Comparison of ENCODE assay signal across 13 mouse cellular contexts in genomic region chr1:126573714-126574113, GRCm38 (mm10).
DNase-seq lines count a peak whose midpoint lies in the region; ATAC-seq lines count a peak whose summit lies in the region.
"Had no signal": no experiment of that assay in that cellular context is flagged by ENCODE, and none has a peak within 500 bp of the region (broad histone marks: within the 10 kb centered on the region; RNA-seq: fewer than 3 reads in every experiment).

No protein-coding gene starts in this region.

- H3K9ac ChIP-seq in forebrain, embryonic 13.5 days: no peak overlapping the region
- H3K9ac ChIP-seq in hindbrain, embryonic 13.5 days: no peak overlapping the region
- no peak overlapping the region for H3K9ac ChIP-seq in midbrain, embryonic 15.5 days

- H3K27ac ChIP-seq in forebrain, embryonic 13.5 days: peak overlapping the region; percentile 12; the same call in 1 of the 2 replicates
- H3K27ac ChIP-seq in hindbrain, embryonic 13.5 days: peak overlapping the region; percentile 64
- 0 out of 2 replicates have a peak overlapping the region, but pooled peaks have one; percentile 47 for H3K27ac ChIP-seq in midbrain, embryonic 15.5 days
- H3K27ac ChIP-seq: left cerebral cortex, adult 2 months had no signal

- H3K9me3 ChIP-seq in forebrain, embryonic 13.5 days (replicated peaks): no peaks in the 10 kb centered on the region
- H3K9me3 ChIP-seq in hindbrain, embryonic 13.5 days: no peaks in the 10 kb centered on the region
- no peaks in the 10 kb centered on the region for H3K9me3 ChIP-seq in midbrain, embryonic 15.5 days

- WGBS in forebrain, embryonic 13.5 days: 10% methylated on average over 3 of the region's 3 CpGs
- WGBS in hindbrain, embryonic 13.5 days: 34% methylated on average over 3 of the region's 3 CpGs
- 21% methylated on average over 3 of the region's 3 CpGs for WGBS in midbrain, embryonic 15.5 days

- H3K4me2 ChIP-seq in forebrain, embryonic 13.5 days: peak overlapping the region; percentile 24
- H3K4me2 ChIP-seq in hindbrain, embryonic 13.5 days: peak overlapping the region; percentile 15; the same call in 1 of the 2 replicates
- no peak overlapping the region for H3K4me2 ChIP-seq in midbrain, embryonic 15.5 days

- peak; percentile 20 to 24 for DNase-seq in layer of hippocampus, postnatal 10 days (ENCODE audit: low spot score in 2 of 2)
- no peak for DNase-seq in layer of hippocampus, adult 18-20 months (ENCODE audit: low spot score in 2 of 2)
- DNase-seq in right cerebral cortex, postnatal 36 days (ENCODE audit: low spot score in 2 of 2): no peak
- DNase-seq in right cerebral cortex, postnatal 14 days: no peak
- DNase-seq: heart, postnatal 14 days; spleen, adult 18-20 months had no signal

- ATAC-seq in forebrain, embryonic 13.5 days: peak; percentile 83
- ATAC-seq in hindbrain, embryonic 13.5 days (ENCODE audit: low FRiP score): peak; percentile 50; the same call in 1 of the 2 replicates
- peak; percentile 70 for ATAC-seq in midbrain, embryonic 15.5 days (replicated peaks)
- ATAC-seq: lung, postnatal 0 days; Patski had no signal

- no peaks in the 10 kb centered on the region for H3K27me3 ChIP-seq in forebrain, embryonic 13.5 days
- H3K27me3 ChIP-seq in hindbrain, embryonic 13.5 days: no peaks in the 10 kb centered on the region
- H3K27me3 ChIP-seq in midbrain, embryonic 15.5 days (replicated peaks): no peaks in the 10 kb centered on the region
- H3K27me3 ChIP-seq: CH12.LX, Patski had no signal

- no peaks in the 10 kb centered on the region for H3K36me3 ChIP-seq in forebrain, embryonic 13.5 days (ENCODE audit: poor library complexity, severe bottlenecking)
- H3K36me3 ChIP-seq in hindbrain, embryonic 13.5 days: no peaks in the 10 kb centered on the region
- no peaks in the 10 kb centered on the region for H3K36me3 ChIP-seq in midbrain, embryonic 15.5 days (replicated peaks)

- H3K4me1 ChIP-seq in forebrain, embryonic 13.5 days: peaks cover 44% of the 10 kb centered on the region
- H3K4me1 ChIP-seq in hindbrain, embryonic 13.5 days (replicated peaks): peaks cover 38% of the 10 kb centered on the region
- peaks cover 23% of the 10 kb centered on the region for H3K4me1 ChIP-seq in midbrain, embryonic 15.5 days

- no peak overlapping the region for H3K4me3 ChIP-seq in forebrain, embryonic 13.5 days
- H3K4me3 ChIP-seq in hindbrain, embryonic 13.5 days: no peak overlapping the region
- H3K4me3 ChIP-seq in midbrain, embryonic 15.5 days: no peak overlapping the region
- H3K4me3 ChIP-seq: left cerebral cortex, adult 2 months had no signal

Comparison
In these comparisons a context has a peak if more than half of its experiments do, and no peak if none do; other contexts are left out.
1. DNase-seq: peak in layer of hippocampus, postnatal 10 days (2 of 2); none in layer of hippocampus, adult 18-20 months (0 of 2), right cerebral cortex, postnatal 36 days (0 of 2) and right cerebral cortex, postnatal 14 days (single experiment).
2. H3K27ac ChIP-seq: peak in every context shown above with its lines; median percentile 64 in hindbrain, embryonic 13.5 days; 47 in midbrain, embryonic 15.5 days; 12 in forebrain, embryonic 13.5 days.
3. Peak in every context shown above with its lines, with median percentiles within 50 percentile points of each other: ATAC-seq.